Mouse (Mus musculus) forelimb bud, embryonic 11.5 days (tissue): ENCODE results near the gene Fam76a.

Experiments used
- DNase-seq: peaks from one replicate; pipeline ENCODE4 v3.0.0-alpha.2; 2012; ENCODE audit warnings: low read depth, low spot score

Fam76a gene

GRCm38 (mm10) chr4:132884844-132885374, 37.4 kb downstream of the Fam76a start:
- DNase-seq = no peak

GRCm38 (mm10) chr4:132884064-132884843, 38.1 kb downstream of the Fam76a start, which contains the start of gene Stx12:
Gene Stx12, minus strand, starts transcription at chr4:132884509.
- DNase-seq = peak; percentile 93

- DNase-seq = peak; percentile 2
Observed at GRCm38 (mm10) chr4:132883561-132884063, 38.7 kb downstream of the Fam76a start.

GRCm38 (mm10) chr4:132874363-132875097, 47.8 kb downstream of the Fam76a start:
- no peak for DNase-seq

- DNase-seq = no peak
Observed at GRCm38 (mm10) chr4:132873481-132874362, 48.6 kb downstream of the Fam76a start.

GRCm38 (mm10) chr4:132871116-132871515, 51.2 kb downstream of the Fam76a start:
- DNase-seq = no peak

GRCm38 (mm10) chr4:132864856-132865255, 57.5 kb downstream of the Fam76a start:
- DNase-seq = no peak

- DNase-seq = no peak
Observed at GRCm38 (mm10) chr4:132863012-132863411, 59.3 kb downstream of the Fam76a start.

- no peak for DNase-seq
Observed at GRCm38 (mm10) chr4:132860880-132861279, 61.5 kb downstream of the Fam76a start.
